Mouse (Mus musculus) embryonic facial prominence, embryonic 15.5 days (tissue): ENCODE measurements at regions not wholly inside any gene's neighbourhood (a gene's known extent, or its start where the extent isn't known, plus 50 kb on each side); places are given as distances from the start of the nearest gene placed in this dataset.

Experiments used
- ATAC-seq: fragments of 200-750 bp; cut with Nextera tagmentation; 2 replicates; pipeline ENCODE4 v1.8.0; 2017; ENCODE audit warnings: low read depth, moderate TSS enrichment; ENCODE audit not compliant: insufficient number of reproducible peaks, low FRiP score, low TSS enrichment
- H3K27ac ChIP-seq: fragments of 300-500 bp; sonication (generic); replicated peaks from 2 replicates; pipeline ENCODE4 v1.5.1; 2015; ENCODE audit warnings: mild to moderate bottlenecking, inconsistent platforms
- H3K27me3 ChIP-seq: fragments of 300-500 bp; sonication (generic); 2 replicates; pipeline ENCODE4 v1.6.1; 2015; ENCODE audit warnings: inconsistent platforms
- H3K36me3 ChIP-seq: fragments of 300-500 bp; sonication (generic); 2 replicates; pipeline ENCODE4 v1.6.1; 2015; ENCODE audit warnings: mild to moderate bottlenecking, inconsistent platforms
- H3K4me1 ChIP-seq: fragments of 300-500 bp; sonication (generic); 2 replicates; pipeline ENCODE4 v1.6.1; 2015; ENCODE audit warnings: inconsistent platforms
- H3K4me2 ChIP-seq: fragments of 300-500 bp; sonication (generic); replicated peaks from 2 replicates; pipeline ENCODE4 v1.6.1; 2015; ENCODE audit warnings: mild to moderate bottlenecking, inconsistent platforms
- H3K4me3 ChIP-seq: fragments of 300-500 bp; sonication (generic); replicated peaks from 2 replicates; pipeline ENCODE4 v1.5.1; 2015; ENCODE audit warnings: mild to moderate bottlenecking, inconsistent platforms
- H3K9ac ChIP-seq: fragments of 300-500 bp; sonication (generic); 2 replicates; pipeline ENCODE4 v1.6.1; 2015; ENCODE audit warnings: inconsistent platforms
- H3K9me3 ChIP-seq: fragments of 300-500 bp; sonication (generic); replicated peaks from 2 replicates; pipeline ENCODE4 v1.6.1; 2016; ENCODE audit warnings: inconsistent platforms
- WGBS: fragments of 180-500 bp; shearing (Covaris S2); methylation state at CpG from one replicate; pipeline ENCODE4 v1.1.7; 2015; 5-methylcytosine and 5-hydroxymethylcytosine counted together

DNA sequence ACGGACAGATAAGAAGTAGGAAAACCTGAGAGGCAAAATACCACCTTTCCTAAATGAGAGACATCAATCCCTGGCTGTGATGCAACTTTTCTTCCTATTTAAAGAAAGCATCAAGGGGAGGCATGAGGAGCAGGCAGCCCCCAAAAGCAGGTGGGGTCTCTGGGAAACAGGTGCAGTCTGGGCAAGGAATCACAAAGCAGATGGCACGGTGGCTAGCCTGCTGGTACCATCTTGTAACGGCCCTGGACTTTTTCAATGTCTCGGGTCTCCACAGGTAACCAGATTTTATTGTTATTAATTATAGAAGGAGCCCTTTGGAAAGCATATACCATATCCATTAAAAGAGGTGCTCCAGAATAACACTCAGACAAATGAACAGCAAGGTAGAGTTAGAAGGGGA, 219.6 kb downstream of the Galc start:
- H3K4me1 ChIP-seq = no peaks in the 10 kb centered on the region
- no peaks in the 10 kb centered on the region for H3K27me3 ChIP-seq
- no peak for ATAC-seq
- H3K4me3 ChIP-seq = no peak overlapping the region
- H3K9me3 ChIP-seq = no peaks in the 10 kb centered on the region
- H3K9ac ChIP-seq = no peak overlapping the region
- WGBS = 82% methylated on average over 4 of the region's 4 CpGs
- no peak overlapping the region for H3K4me2 ChIP-seq
- no peak overlapping the region for H3K27ac ChIP-seq
- no peaks in the 10 kb centered on the region for H3K36me3 ChIP-seq

DNA sequence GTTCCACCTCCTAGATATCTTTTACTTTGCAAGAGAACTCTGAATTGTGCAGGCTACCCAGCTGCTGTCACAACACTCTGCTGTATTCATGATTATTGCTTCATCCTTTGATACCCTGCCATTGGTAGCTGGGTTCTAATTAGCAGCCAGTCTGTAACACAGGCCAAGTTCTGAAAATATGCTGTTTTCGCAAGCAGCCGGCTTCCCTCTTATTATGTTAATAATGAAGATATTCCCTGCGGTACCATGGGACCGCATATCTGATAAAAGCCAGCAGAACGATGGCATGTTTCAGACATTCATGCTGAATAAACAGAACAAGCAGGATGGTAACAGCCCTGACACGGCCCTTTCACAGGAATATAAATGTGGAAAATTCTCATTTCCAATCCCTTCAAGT, 235.6 kb downstream of the Galc start:
- Histone ChIP-seq H3K9ac (no peak overlapping the region), H3K27me3 (no peaks in the 10 kb centered on the region), H3K36me3 (no peaks in the 10 kb centered on the region), H3K27ac (no peak overlapping the region), H3K4me1 (no peaks in the 10 kb centered on the region), H3K4me3 (no peak overlapping the region), H3K4me2 (no peak overlapping the region), H3K9me3 (no peaks in the 10 kb centered on the region)
- ATAC-seq = no peak
- 63% methylated on average over 6 of the region's 6 CpGs for WGBS

- 57% methylated on average over 8 of the region's 8 CpGs for WGBS
- Histone ChIP-seq H3K9ac (no peak overlapping the region), H3K27me3 (no peaks in the 10 kb centered on the region), H3K36me3 (no peaks in the 10 kb centered on the region), H3K4me3 (no peak overlapping the region), H3K4me2 (no peak overlapping the region), H3K9me3 (no peaks in the 10 kb centered on the region), H3K27ac (no peak overlapping the region), H3K4me1 (no peaks in the 10 kb centered on the region)
- ATAC-seq = no peak
Observed at GRCm38 (mm10) chr12:98014607-98015278, 244.5 kb downstream of the Galc start.

- Histone ChIP-seq H3K4me1 (no peaks in the 10 kb centered on the region), H3K4me2 (no peak overlapping the region), H3K4me3 (no peak overlapping the region), H3K27ac (no peak overlapping the region), H3K27me3 (no peaks in the 10 kb centered on the region), H3K9ac (no peak overlapping the region), H3K36me3 (no peaks in the 10 kb centered on the region), H3K9me3 (no peaks in the 10 kb centered on the region)
- ATAC-seq = no peak
- 81% methylated on average over 2 of the region's 2 CpGs for WGBS
Observed at GRCm38 (mm10) chr12:98009175-98009574, 250.1 kb downstream of the Galc start.

DNA sequence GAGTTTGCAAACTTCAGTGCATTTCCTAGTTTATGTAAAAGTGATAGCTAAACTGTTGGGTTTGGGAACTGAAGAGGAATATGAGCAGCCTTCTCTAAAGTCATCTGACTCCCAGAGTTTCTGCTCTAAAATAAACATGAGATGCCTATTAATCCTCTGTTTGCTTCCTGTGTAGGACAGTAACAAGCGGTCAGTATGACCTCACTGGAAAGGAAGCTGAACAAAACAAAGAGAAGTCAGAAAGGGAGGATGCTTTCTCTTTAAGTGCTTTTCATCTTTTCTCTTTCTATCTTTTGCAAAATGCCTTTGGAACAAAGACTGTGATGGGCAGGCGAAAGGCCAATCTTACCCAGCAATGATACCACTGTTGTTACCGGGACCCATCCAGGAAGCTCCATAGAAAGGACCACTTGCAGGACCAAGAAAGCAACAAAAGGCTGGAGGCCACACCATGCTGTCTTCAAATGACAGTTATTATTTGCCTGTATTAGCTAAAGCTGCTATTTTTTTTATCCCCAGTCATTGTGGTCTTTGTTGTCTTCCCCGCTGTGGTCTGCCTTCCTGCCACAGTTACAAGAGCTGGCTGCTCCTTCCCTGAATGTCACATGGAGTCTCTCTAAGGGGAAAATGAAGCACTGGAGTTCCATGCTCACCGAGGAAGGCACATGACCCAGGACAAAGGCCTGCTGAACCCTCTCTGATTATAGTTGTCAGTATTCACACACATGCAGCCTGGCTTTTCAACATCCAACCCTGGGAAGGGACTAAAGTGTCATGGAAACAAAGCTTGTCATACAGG, 253.4 kb downstream of the Galc start:
- H3K9me3 ChIP-seq = no peaks in the 10 kb centered on the region
- 63% methylated on average over 5 of the region's 5 CpGs for WGBS
- H3K4me1 ChIP-seq = no peaks in the 10 kb centered on the region
- no peaks in the 10 kb centered on the region for H3K36me3 ChIP-seq
- H3K9ac ChIP-seq = no peak overlapping the region
- ATAC-seq = no peak
- no peak overlapping the region for H3K4me3 ChIP-seq
- H3K4me2 ChIP-seq = no peak overlapping the region
- H3K27ac ChIP-seq = no peak overlapping the region
- H3K27me3 ChIP-seq = no peaks in the 10 kb centered on the region

GRCm38 (mm10) chr12:98002217-98002616, 257.0 kb downstream of the Galc start:
- Histone ChIP-seq H3K4me3 (no peak overlapping the region), H3K27me3 (no peaks in the 10 kb centered on the region), H3K9ac (no peak overlapping the region), H3K9me3 (no peaks in the 10 kb centered on the region), H3K4me1 (no peaks in the 10 kb centered on the region), H3K27ac (no peak overlapping the region), H3K4me2 (no peak overlapping the region), H3K36me3 (no peaks in the 10 kb centered on the region)
- ATAC-seq = no peak
- 89% methylated on average over 5 of the region's 5 CpGs for WGBS

DNA sequence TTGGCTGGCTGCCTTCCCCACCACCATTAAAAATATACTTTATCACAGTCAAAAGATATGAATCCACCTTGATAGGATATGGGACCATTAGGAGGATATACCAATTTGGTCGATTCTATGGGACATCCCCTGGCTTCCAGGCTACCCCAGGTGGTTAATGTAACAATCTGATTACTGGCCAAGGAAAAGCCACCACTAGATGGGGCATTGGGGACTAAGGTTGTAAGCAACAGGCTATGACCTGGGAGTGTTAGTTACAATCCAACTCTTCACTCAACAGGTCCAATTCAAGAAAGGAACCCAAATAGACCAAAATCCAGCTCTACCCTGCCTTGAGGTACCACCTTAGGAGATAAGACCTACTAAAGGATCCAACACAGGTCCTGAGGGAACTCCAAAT, 264.4 kb downstream of the Galc start:
- Histone ChIP-seq H3K4me3 (no peak overlapping the region), H3K4me1 (no peaks in the 10 kb centered on the region), H3K4me2 (no peak overlapping the region), H3K27ac (no peak overlapping the region), H3K36me3 (no peaks in the 10 kb centered on the region), H3K9me3 (no peaks in the 10 kb centered on the region), H3K9ac (no peak overlapping the region), H3K27me3 (no peaks in the 10 kb centered on the region)
- 53% methylated on average over 1 of the region's 1 CpGs for WGBS
- ATAC-seq = no peak

GRCm38 (mm10) chr12:97993937-97994336, 265.3 kb downstream of the Galc start:
- Histone ChIP-seq H3K4me3 (no peak overlapping the region), H3K4me1 (no peaks in the 10 kb centered on the region)
- 77% methylated on average over 3 of the region's 3 CpGs for WGBS

GRCm38 (mm10) chr12:97983390-97983789, 275.9 kb downstream of the Galc start:
- Histone ChIP-seq H3K4me2 (no peak overlapping the region), H3K27me3 (no peaks in the 10 kb centered on the region), H3K36me3 (no peaks in the 10 kb centered on the region), H3K9ac (no peak overlapping the region), H3K27ac (no peak overlapping the region), H3K4me1 (no peaks in the 10 kb centered on the region), H3K4me3 (no peak overlapping the region), H3K9me3 (no peaks in the 10 kb centered on the region)
- WGBS = 91% methylated on average over 1 of the region's 1 CpGs
- no peak for ATAC-seq

More at GRCm38 (mm10) chr12:97993937-97994336, 265.3 kb downstream of the Galc start:
- no peaks in the 10 kb centered on the region for H3K36me3 ChIP-seq
- no peak overlapping the region for H3K4me2 ChIP-seq
- ATAC-seq = no peak
- no peaks in the 10 kb centered on the region for H3K27me3 ChIP-seq
- H3K27ac ChIP-seq = no peak overlapping the region
- H3K9me3 ChIP-seq = no peaks in the 10 kb centered on the region
- H3K9ac ChIP-seq = no peak overlapping the region

- Histone ChIP-seq H3K9me3 (no peaks in the 10 kb centered on the region), H3K4me1 (no peaks in the 10 kb centered on the region), H3K27ac (no peak overlapping the region), H3K36me3 (no peaks in the 10 kb centered on the region), H3K4me3 (no peak overlapping the region), H3K9ac (no peak overlapping the region), H3K27me3 (no peaks in the 10 kb centered on the region), H3K4me2 (no peak overlapping the region)
- ATAC-seq = no peak
- 58% methylated on average over 3 of the region's 3 CpGs for whole genome bisulfite sequencing
Observed at GRCm38 (mm10) chr12:97978668-97979067, 280.6 kb downstream of the Galc start.

DNA sequence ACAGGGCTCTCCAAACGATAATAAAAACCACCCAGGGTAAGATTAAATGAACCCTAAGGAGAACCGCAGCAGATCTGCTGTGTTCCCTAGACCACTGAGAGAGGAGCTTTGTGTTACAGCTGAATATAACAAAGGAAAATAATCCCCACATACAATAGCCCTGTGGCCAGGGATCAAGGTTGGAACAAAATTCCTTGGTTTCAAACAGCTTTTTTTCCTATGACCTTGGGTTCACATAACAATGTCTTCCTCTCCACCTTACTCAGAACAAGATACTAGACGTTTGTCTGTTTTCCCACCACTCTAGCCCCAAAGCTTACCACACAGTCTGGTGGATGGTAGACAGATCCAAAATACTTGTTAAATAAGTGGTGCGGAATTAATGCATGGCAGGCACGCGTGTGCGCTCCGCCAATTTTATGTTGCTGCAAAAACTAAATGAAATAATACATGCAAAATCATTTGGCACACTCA, 281.0 kb downstream of the Galc start:
- no peak for ATAC-seq
- no peaks in the 10 kb centered on the region for H3K27me3 ChIP-seq
- no peaks in the 10 kb centered on the region for H3K9me3 ChIP-seq
- H3K36me3 ChIP-seq = no peaks in the 10 kb centered on the region
- no peak overlapping the region for H3K4me2 ChIP-seq
- no peaks in the 10 kb centered on the region for H3K4me1 ChIP-seq
- no peak overlapping the region for H3K9ac ChIP-seq
- H3K27ac ChIP-seq = no peak overlapping the region
- WGBS = 59% methylated on average over 8 of the region's 8 CpGs
- no peak overlapping the region for H3K4me3 ChIP-seq

- no peaks in the 10 kb centered on the region for H3K4me1 ChIP-seq
- H3K9ac ChIP-seq = no peak overlapping the region
- H3K4me3 ChIP-seq = no peak overlapping the region
- H3K9me3 ChIP-seq = no peaks in the 10 kb centered on the region
- no peaks in the 10 kb centered on the region for H3K36me3 ChIP-seq
- H3K4me2 ChIP-seq = no peak overlapping the region
- WGBS = 50% methylated on average over 3 of the region's 3 CpGs
- H3K27me3 ChIP-seq = no peaks in the 10 kb centered on the region
- no peak for ATAC-seq
- H3K27ac ChIP-seq = no peak overlapping the region
Observed at GRCm38 (mm10) chr12:97977633-97978032, 281.6 kb downstream of the Galc start.
